Mouse (Mus musculus): Measurements from ENCODE around the gene Trpm6.

Trpm6 gene

DNA sequence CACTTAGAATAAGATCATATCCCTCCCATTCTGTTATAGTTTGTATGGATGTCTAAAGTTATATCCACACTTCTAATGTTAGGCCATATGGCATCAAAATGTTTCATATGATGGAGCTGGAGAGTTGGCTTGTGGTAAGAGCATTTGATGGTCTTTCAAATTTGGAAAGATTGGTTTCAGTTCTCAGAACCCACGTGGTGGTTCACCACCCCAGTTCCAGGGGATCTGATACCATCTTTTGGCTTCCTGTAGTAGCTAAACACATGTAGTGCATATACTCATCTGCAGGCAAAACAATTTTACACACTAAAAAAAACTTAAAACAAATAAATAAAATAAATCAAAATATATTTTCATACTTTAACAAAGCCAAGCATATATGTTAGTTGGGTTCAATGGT lies 21.3 kb downstream of the Trpm6 start:
- no peak for DNase-seq (ENCODE audit: low spot score in 2 of 2)

DNA sequence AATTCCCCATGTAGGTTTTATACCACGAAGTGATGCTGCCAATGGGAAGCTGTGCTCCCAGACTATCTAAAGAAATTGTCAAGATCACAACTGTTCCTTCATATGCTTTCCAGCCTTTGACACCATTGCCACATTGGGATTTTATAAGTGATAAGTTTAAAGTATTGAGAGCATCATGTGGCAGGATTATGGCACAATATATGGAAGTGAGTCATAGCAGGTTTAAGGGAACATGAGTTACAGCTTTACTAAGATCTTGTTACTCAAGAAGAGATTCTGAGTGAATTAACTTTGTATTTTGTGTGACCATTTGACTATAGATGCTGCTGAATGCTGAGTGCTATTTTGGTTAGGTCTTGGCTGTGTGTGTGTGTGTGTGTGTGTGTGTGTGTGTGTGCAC lies 21.8 kb downstream of the Trpm6 start:
- no peak for DNase-seq (ENCODE audit: low spot score in 2 of 2)

DNA sequence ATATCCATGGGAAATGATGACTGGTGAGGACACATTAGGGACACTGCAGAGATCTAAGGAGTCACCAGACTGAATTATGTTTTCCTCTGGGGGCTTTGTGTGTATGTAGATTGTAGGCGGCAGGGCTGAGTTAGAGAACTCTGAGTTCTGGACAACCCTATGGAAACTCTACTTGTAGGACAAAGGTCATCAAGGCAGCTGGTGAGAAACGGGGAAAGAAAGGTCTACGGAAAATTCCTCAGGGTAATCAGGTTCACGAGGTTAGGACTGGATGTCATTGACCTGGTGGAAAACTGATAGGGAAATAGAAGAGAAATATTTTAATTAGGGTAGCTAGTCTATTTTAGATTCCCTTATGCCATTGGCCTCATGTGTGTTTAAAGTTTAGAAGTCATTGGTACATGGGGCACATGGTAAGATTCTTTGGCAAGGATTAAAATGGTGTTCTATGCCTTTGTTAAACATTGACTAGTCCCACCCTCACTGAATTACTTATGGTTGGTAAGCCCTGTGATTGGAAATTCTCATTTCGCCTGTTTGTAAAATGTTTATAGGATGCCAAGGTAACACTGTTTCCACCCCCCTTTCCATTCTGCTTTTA lies 23.2 kb downstream of the Trpm6 start:
- DNase-seq (ENCODE audit: low spot score in 2 of 2), result no peak

DNA sequence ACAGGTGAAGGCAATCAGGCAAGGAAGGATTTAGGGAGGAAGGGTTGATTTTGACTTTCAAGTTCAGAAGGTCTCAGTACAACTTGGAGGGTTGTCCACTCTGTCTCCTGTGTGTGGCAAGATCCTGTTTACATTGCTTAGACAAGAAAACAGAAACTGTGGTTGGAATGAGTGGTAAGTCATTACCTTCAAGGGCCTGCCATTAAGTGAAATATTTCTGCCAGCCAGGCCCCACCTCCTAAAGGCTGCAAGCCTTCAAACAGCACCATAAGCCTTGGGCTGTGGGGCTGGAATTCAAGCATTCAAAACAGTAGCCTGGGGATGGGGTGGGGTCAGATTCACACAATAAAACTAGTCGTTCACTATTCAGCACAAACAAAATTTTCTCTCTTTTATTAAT lies 24.3 kb downstream of the Trpm6 start:
- DNase-seq (ENCODE audit: low spot score in 2 of 2), result no peak

DNA sequence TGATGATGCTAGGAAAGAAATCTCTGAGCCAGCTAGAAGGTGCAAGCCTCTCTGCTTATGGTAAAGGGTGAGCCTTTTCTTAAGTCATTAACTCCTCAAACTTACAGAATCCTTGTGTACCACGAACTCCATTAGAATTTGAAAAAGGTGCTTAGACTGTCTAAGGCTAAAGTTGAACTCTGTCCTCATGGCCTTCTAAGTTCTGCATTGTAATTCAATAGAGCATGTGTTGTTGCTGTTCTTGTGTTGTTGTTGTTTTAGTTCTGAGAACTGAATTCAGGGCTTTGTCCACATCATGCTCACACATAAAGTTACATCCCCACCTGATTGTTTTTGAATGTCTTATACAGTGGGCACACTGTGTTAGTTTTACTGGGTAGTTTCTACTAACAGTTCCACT lies 49.9 kb downstream of the Trpm6 start:
- DNase-seq (ENCODE audit: low spot score in 2 of 2), result no peak

DNA sequence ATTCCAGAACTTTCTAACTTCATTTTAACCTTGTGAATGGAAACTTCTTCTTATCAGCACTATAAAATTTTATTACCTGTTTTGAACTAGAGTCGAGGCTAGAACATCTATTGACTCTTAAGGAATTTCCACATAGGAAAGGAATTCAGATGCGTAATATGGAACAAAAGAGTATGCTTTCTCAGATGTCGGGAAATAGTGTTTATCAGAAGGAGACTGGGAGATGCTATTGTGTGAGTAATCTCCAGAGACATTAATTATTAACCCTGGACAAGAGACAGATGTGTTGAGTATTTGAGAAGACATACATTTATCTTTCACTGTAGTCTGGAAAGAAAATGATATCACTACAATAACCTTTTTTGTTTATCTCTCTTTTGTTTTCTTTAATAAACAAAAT lies 61.5 kb downstream of the Trpm6 start:
- no peak for DNase-seq (ENCODE audit: low spot score in 2 of 2)

DNA sequence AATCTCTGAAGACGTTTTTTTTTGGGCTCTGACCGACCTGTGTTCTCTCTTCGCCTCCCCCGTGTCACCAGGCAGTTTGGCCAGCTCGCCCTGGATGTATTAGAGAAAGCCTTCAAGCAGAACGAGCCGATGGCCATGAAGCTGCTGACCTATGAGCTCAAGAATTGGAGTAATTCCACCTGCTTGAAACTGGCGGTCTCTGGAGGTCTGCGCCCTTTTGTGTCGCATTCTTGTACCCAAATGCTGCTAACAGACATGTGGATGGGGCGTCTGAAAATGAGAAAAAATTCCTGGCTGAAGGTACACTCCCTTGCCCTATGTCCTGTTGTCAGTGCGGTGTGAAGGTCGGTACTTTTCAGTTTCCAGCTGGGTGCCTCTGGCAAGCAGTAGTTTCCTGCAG lies 65.4 kb downstream of the Trpm6 start:
- no peak for DNase-seq (ENCODE audit: low spot score in 2 of 2)

DNA sequence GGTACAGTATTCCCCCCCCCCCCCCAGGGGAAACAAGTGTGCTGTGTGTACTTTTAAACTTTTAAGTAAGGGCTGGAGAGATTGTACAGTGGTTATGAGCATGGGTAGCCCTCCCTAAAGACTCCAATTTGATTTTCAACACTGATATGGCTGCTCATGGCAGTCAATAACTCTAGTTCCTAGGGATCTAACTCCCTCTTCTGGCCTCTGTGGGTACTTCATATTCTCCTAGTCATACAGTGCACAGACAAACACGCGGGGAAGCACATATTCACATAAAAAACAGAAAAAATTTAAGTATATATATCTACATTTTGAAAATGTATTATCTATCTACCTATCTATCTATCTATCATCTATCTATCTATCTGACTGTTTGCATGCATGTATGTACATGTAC lies 67.6 kb downstream of the Trpm6 start:
- no peak for DNase-seq (ENCODE audit: low spot score in 2 of 2)

DNA sequence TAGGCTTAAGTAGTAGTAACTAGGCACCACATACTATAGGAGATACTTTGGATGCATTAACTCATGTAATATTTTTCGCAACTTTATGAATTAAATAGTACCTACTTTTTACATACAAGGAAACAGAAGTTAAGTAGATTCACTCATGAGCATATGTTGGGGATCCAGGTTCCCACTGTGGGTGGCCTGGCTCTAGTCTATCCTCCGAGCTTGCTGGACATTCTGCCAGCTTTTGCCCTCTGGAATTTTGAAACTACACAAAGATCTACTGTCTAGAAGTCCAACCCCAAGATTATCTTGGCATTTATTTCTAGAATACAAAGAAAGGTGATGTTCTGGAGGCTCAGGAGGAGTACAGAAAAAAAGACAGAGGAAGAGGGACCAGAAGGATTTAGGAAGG lies 78.8 kb downstream of the Trpm6 start:
- DNase-seq (ENCODE audit: low spot score in 2 of 2), result no peak

DNA sequence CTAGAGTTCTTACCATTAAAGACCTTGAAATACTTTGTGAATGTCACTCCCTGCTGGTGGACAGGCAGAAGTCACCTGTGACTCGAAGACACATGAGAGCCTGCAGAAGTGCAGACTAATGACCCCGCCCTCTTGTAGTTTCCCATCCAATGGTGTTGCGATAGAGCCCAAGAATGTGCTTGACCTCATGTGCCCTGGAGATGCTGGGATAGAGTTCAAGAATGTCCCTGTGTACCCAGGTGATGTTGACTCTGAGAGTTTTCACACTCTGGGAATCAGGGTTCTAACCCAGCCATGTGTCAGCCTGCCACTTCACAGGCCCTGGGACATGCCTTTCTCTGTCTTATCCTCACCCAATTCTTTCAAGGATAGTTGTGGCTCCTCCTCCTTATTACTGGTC lies 81.4 kb downstream of the Trpm6 start:
- DNase-seq (ENCODE audit: low spot score in 2 of 2), result no peak

DNA sequence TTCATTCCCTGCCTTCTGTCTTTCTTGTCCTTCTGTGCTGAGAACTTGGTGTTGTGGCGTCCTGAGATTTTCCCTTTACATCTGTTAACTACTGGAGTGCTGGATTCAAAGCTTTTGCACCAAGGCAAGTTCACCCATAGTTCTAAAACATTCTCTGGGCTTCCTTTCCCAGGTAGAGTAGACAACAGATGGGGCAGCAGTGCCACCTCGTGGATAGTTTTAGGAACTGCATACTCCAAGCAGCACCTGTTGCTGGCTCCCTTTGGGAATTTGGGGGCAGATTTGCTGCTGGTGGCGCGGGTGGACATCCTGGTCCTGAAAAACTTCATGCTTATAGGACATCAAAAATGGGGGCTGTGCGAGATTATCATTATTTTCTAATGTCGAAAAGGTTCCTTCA lies 85.2 kb downstream of the Trpm6 start:
- DNase-seq (ENCODE audit: low spot score in 2 of 2), result peak; percentile 7 to 14

DNA sequence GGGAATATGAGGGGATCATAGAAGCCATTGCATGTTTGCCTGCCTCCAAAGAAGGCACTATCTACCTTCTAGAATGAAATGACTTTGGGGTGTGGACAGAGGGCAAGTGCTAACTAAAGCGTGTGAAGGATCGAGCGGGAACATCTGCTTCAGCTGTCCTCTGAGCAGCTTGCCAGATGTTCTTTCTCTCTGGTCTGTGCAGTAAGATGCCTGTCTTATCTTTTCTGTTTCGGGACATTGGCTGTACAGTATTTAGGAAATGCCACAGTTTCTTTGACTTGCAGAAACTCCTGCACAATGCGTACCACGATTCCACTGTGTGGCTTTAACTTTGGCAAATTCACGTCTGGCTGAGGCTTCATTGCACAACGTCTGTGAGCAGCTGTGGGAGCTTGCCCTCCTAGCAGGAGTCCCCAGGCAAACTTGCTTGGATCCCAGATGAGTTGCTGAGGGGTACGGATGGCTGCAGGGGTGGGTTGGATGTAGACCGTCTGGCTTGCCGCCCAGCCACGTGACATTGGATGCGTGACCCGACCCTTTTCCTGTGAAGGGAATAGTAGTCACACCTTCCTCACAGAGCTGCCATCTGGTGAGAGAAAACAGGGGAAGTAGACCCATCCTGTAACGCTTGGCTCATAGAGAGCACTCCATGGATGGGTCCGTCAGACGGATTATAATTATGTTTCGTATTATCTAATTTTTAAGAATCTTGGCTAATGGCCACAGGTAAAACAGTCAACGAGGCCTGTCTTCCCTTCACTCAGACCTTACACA lies 92.2 kb downstream of the Trpm6 start:
- DNase-seq (ENCODE audit: low spot score in 2 of 2), result no peak

DNA sequence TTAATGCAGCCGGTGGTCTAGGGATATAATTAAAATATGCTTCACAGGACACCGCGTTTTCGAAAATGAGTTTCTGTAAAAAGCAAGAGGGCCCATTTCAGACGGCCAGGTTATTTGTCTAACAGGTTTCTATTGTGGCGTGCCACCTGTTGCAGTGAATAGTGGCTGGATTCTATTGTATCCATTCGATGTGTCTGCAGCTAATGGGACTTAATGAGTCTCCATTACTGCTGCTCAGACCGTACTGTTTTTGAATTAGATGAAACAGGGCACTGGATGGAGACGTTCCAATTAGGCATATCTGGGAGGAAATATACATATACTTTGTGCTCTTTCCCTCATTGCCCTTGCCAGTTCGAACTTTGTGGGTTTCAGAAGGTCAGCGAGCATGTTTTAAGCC lies 92.8 kb downstream of the Trpm6 start:
- DNase-seq (ENCODE audit: low spot score in 2 of 2), result no peak

DNA sequence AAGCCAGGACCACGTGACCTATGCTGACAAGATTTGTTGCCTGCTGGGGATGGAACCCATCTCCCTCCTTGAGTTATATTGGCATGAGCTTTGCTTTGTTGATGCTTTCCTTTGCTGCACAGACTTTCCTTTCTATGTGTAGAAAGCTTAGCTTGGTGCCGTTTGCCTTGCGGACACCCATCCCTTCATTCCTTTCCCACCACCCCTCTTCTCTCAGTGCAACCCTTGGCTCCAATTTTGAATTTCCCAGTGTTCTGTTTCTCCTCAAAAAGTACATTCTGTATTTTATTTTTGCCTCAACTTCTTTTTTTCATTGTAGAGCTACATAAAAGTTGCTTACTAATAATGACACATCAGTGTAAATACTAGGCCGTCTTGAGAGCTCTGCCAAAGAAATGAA lies 96.6 kb downstream of the Trpm6 start:
- no peak for DNase-seq (ENCODE audit: low spot score in 2 of 2)

DNA sequence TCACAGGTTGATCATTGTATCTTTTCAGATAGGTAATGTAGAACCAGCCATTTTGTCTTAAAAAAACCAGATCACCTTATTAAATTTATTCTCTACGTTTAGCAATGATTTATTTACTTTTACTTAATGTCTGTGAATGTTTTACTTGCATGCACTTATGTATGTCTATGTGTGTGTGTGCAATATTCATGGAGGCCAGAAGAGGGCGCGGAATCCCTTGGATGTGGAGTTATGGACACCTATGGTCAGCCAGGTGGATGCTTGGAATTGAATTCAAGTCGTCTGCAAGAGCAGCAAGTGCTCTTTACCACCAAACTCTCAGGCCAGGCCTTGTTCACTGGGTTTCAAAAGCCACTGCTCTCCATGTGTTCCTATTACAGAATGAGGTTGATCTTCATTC lies 118.5 kb downstream of the Trpm6 start:
- DNase-seq (ENCODE audit: low spot score in 2 of 2), result no peak

DNA sequence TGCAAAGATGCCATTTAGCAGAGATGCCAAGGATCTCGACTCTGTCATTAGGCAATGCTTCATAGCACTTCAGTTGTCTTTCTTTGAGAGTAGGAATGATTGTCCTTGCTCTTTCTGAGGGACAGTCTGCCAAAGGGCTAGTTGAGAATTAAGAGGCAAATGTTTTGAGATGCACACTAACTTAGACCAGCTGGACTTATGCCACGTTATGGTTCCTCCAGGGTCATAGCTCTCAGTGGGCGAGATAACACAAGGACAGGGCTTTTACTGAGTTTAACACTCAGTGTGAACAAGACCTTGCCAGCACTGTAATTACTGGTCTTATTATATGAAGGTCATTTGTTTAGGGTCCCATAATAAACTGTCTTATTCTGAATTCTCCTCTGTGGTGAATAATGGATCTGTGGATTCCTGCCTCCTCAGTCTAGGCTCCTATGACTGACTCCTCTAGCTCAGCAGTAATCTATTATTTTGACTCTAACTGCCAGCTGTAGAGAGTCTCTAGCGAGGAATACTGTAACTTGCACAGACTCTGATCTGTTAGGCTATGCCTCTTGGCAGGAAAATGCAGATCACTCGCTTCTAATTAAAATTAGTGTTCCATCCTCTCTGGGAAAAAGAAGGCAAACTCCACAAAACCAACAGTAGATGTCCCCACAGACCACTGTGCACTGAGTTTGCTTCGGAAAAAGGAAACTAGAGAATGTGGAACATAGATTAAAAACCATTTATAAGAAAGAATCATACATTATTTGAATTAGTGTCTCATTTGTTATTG lies 123.2 kb downstream of the Trpm6 start:
- peak in 1 of 2 experiments; percentile 10 for DNase-seq (ENCODE audit: low spot score in 2 of 2)

DNA sequence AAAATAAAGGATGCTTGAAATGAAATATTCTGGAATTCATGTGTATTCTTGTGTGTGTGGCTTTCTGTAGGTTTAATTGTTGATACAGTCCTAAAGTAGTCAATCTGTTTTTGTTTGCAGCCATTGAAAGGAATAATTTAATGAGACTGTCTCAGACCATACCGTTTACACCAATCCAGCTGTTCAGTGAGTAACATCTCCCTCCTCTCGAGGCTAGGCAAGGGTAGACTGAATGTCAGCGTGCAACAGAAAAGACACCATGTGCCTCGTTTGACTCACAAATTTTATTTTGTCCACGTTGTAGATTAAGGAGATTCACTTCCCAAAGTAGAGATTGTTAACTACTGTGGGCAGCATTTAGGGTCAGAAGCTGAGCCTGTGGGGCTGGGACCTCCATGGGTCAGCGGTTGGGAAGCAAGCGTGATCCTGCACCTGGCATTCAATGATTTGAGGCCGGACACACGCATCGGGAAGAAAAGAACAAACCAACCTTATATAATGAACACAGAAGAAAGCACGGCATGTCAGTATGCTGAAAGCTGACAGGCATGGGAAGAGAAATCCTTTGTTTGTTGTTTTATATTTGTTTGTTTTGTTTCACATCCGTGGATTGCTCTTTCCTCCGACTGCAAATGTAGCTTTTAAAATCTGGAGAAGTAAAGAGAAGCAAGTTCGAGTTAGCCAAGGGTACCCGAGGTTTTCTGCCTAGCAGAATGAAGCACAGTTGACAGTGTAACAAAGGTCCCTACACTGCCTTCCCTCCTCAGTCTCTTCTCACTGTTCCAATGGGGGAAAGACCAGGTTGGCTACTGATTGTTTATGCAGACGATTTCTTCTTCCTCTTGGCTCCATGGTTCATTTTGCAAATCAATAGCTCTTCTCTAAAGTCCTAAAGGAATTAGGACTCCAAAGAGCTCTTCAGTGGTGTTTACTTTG lies 124.2 kb downstream of the Trpm6 start:
- DNase-seq (ENCODE audit: low spot score in 2 of 2), result no peak

DNA sequence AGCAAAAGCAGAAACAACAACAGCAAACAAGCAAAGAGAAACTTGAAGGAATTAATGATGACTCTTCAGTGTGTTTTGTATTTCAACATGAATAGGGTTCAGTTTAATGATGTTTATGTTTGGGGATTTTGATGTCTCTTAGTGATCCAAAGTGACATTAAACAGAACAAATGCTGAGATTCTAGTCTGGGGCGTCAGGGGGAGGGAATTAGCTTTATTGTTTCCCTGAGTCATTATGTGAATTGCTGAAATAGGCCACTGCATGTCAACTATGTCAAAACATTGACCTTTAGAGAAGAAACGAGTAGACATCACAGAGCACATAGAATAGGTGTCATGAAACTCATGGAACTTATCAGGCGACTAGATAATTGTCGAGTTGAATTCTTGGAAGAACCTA lies 129.5 kb downstream of the Trpm6 start:
- DNase-seq (ENCODE audit: low spot score in 2 of 2), result no peak

DNA sequence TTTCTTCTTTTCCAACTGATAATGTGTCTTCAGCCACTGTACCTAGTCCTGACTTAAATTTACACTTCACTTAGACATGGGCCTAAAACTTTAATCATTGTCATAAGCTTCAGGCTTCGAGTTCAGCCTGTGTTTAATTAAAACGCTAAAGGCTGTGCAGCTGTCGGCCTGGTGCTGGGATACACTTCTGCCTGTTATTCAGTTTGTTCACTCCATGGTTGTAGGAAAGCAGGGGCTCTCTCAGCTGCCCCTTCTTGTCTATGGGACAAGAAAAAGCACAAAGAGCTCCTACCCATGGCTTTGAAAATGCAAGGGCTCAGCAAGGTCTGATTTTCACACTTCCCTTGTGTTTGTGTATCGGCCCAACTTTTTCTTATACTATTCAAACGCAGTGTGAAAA lies 131.4 kb downstream of the Trpm6 start:
- no peak for DNase-seq (ENCODE audit: low spot score in 2 of 2)

DNA sequence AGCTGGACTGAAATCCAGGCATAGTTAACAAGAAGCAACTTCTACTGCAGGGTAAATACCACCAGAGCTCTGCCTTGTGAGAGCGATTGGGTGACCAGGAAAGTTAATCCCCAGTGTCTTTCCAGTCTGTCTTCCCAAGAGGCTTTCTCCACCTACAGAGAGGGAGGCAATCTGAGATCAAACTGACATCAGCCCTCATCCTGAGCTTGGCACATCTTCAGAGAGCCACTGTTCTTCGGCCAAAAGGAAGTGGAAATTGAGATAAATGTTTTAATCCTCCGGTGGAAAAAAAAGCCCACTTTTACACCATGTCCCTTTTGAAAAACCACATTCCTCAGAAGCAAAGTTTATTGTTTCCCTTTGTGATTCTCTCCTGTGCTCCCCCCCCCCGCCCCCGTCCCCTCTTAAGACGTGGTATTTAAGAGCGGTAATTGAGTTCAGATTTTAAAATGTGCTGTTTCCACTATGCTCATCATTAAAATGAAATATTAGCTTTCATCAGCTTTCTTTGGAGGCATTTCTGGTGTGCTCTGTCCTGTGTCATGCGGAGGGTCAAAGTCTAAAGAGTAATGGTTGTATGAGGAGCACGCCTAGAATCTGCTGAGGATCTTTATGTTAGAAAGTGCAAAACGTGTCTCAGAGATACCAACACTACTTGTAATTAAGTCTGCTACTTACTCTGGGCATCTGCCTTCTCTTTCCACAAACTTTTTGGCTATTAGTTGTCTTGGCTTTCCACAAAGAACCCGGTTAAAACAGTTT lies 138.0 kb downstream of the Trpm6 start:
- DNase-seq (ENCODE audit: low spot score in 2 of 2), result no peak

DNA sequence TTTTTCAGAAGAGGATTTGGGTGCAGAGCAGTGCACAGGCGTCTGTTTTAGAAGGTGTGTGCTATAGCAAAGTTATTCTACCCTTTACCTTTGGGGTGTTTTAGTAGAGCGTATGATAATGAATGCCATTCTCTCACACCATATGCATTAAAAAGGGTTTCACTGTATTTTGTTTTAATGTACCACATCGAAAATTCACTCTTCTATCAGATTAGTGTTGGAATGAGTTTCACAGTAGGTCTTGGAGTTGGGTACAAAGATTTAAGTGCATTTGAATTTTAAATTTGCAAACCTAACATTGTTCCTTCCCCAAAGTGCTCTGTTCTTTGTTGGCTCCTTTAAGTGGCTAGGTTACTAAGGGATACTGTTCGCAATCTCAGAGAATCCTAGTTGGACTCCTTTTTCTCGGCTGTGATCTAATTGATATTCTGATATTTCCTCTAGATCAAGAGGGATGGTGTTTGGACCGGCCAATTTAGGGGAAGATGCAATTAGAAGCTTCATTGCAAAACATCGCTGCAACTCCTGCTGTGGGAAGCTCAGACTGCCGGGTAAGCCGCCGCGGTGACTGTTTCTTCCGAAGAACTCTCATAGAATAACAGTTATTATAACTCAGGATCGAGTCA lies 138.8 kb downstream of the Trpm6 start:
- peak; percentile 25 to 27 for DNase-seq (ENCODE audit: low spot score in 2 of 2)
